ENCODE assay signal across 10 mouse cellular contexts in genomic region chr14:58018869-58019268, GRCm38 (mm10). TPM values are rescaled to one million over a fixed set of nuclear protein-coding genes. Genes with fewer than 3 reads are reported as not detected.
DNase-seq lines count a peak whose midpoint lies in the region; ATAC-seq and TF ChIP-seq lines count a peak whose summit lies in the region.
"Had no signal": no experiment of that assay in that cellular context is flagged by ENCODE, and none has a peak within 500 bp of the region (broad histone marks: within the 10 kb centered on the region; RNA-seq: fewer than 3 reads in every experiment).

No protein-coding gene starts in this region.

- no peak overlapping the region for H3K4me3 ChIP-seq in gastrocnemius, adult 2 months
- H3K4me3 ChIP-seq in kidney, postnatal 0 days (replicated peaks; ENCODE audit: low read depth, low read length), result no peak overlapping the region
- no peak overlapping the region for H3K4me3 ChIP-seq in forebrain, embryonic 13.5 days
- H3K4me3 ChIP-seq: intestine, embryonic 15.5 days; megakaryocyte, embryonic 14.5 days had no signal

- H3K4me1 ChIP-seq in kidney, postnatal 0 days (replicated peaks; ENCODE audit: insufficient read depth, low read length), result no peaks in the 10 kb centered on the region
- H3K4me1 ChIP-seq in forebrain, embryonic 13.5 days, result no peaks in the 10 kb centered on the region
- H3K4me1 ChIP-seq: intestine, embryonic 15.5 days; megakaryocyte, embryonic 14.5 days had no signal

- TF ChIP-seq CTCF in gastrocnemius, adult 2 months (IDR thresholded peaks at IDR 0.05), result peak; percentile 48
- peak; percentile 88 for TF ChIP-seq CTCF in kidney, postnatal 0 days (IDR thresholded peaks at IDR 0.05; ENCODE audit: low read depth)

- no peaks in the 10 kb centered on the region for H3K36me3 ChIP-seq in kidney, postnatal 0 days (ENCODE audit: insufficient read depth, low read length)
- no peaks in the 10 kb centered on the region for H3K36me3 ChIP-seq in forebrain, embryonic 13.5 days (ENCODE audit: poor library complexity, severe bottlenecking)
- H3K36me3 ChIP-seq: intestine, embryonic 15.5 days had no signal

- H3K27ac ChIP-seq in gastrocnemius, adult 2 months, result no peak overlapping the region
- no peak overlapping the region for H3K27ac ChIP-seq in kidney, postnatal 0 days
- H3K27ac ChIP-seq in forebrain, embryonic 13.5 days, result no peak overlapping the region
- H3K27ac ChIP-seq: intestine, embryonic 15.5 days had no signal

- no peaks in the 10 kb centered on the region for H3K27me3 ChIP-seq in kidney, postnatal 0 days (ENCODE audit: insufficient read depth, low read length)
- no peaks in the 10 kb centered on the region for H3K27me3 ChIP-seq in forebrain, embryonic 13.5 days
- H3K27me3 ChIP-seq: intestine, embryonic 15.5 days had no signal

- ATAC-seq in kidney, postnatal 0 days (replicated peaks; ENCODE audit: low FRiP score, low read depth), result no peak
- ATAC-seq in megakaryocyte, adult 5-6 weeks (ENCODE audit: poor library complexity, severe bottlenecking), result no peak
- ATAC-seq in forebrain, embryonic 13.5 days, result no peak
- no peak for ATAC-seq in erythroblast, adult 5-6 weeks (replicated peaks; ENCODE audit: low FRiP score, poor library complexity, severe bottlenecking)
- ATAC-seq: intestine, embryonic 15.5 days had no signal

- DNase-seq in gastrocnemius, adult 2 months, result no peak
- no peak for DNase-seq in gastrocnemius, adult 8-10 months (ENCODE audit: low spot score in 2 of 2)
- DNase-seq in thymus, postnatal 4 days, result peak; percentile 21
- DNase-seq in thymus, adult 18-20 months, result no peak
- peak; percentile 69 for DNase-seq in kidney, postnatal 0 days (ENCODE audit: low spot score)

- H3K9ac ChIP-seq in kidney, postnatal 0 days (ENCODE audit: low read depth, low read length), result no peak overlapping the region
- no peak overlapping the region for H3K9ac ChIP-seq in forebrain, embryonic 13.5 days
- H3K9ac ChIP-seq: intestine, embryonic 15.5 days had no signal

- intact Hi-C loops in gastrocnemius, adult 2 months (cut with DNase I), result no loop called here

- H3K4me2 ChIP-seq in kidney, postnatal 0 days (ENCODE audit: low read length), result no peak overlapping the region
- H3K4me2 ChIP-seq in forebrain, embryonic 13.5 days, result no peak overlapping the region
- H3K4me2 ChIP-seq: intestine, embryonic 15.5 days had no signal

- H3K9me3 ChIP-seq in kidney, postnatal 0 days (replicated peaks; ENCODE audit: low read length), result no peaks in the 10 kb centered on the region
- no peaks in the 10 kb centered on the region for H3K9me3 ChIP-seq in forebrain, embryonic 13.5 days (replicated peaks)
- H3K9me3 ChIP-seq: intestine, embryonic 15.5 days had no signal

- WGBS in kidney, postnatal 0 days, result 41% methylated on average over 2 of the region's 2 CpGs
- 43% methylated on average over 2 of the region's 2 CpGs for WGBS in forebrain, embryonic 13.5 days

RNA-seq across cellular contexts. Expression of gene Micu2, which starts 19.8 kb away (rescaled TPM):
- 10 to 100 TPM; 29.1 to 45.9 TPM for total RNA-seq in gastrocnemius, adult 2 months (2021)
- 10 to 100 TPM; 38.7 to 43.9 (median 41.0) TPM for total RNA-seq in gastrocnemius, adult 8-10 months (2022)
- 84.4 and 87.0 TPM in 2 replicates for polyA plus RNA-seq in kidney, postnatal 0 days (2015; fragmentation: Nextera tagmentation; extraction: Ambion mirVana)
- total RNA-seq in megakaryocyte, adult 5-6 weeks (2015), result 39.4 and 41.9 TPM in 2 replicates
- 80.7 and 97.5 TPM in 2 replicates for total RNA-seq in megakaryocyte, adult 5-6 weeks (2017)
- polyA plus RNA-seq in forebrain, embryonic 13.5 days (2015; fragmentation: Nextera tagmentation; extraction: Ambion mirVana), result 64.2 and 69.1 TPM in 2 replicates
- 13.8 and 15.7 TPM in 2 replicates for total RNA-seq in erythroblast, adult 5-6 weeks (2015; ENCODE audit: low replicate concordance)
- 38.3 and 41.3 TPM in 2 replicates for total RNA-seq in erythroblast, adult 5-6 weeks (2017; ENCODE audit: low replicate concordance)

RNA-seq across cellular contexts. Expression of gene Fgf9, which starts 51.5 kb away (rescaled TPM):
- 1 to 10 TPM; 1.3 to 2.8 TPM for total RNA-seq in gastrocnemius, adult 2 months (2021)
- total RNA-seq in gastrocnemius, adult 8-10 months (2022), result 1 to 10 TPM; 1.5 to 1.9 (median 1.8) TPM
- 15.3 and 16.3 TPM in 2 replicates for polyA plus RNA-seq in kidney, postnatal 0 days (2015; fragmentation: Nextera tagmentation; extraction: Ambion mirVana)
- not detected in 2 replicates for total RNA-seq in megakaryocyte, adult 5-6 weeks (2015)
- total RNA-seq in megakaryocyte, adult 5-6 weeks (2017), result not detected in 2 replicates
- 3.3 and 4.3 TPM in 2 replicates for polyA plus RNA-seq in forebrain, embryonic 13.5 days (2015; fragmentation: Nextera tagmentation; extraction: Ambion mirVana)
- not detected in 2 replicates for total RNA-seq in erythroblast, adult 5-6 weeks (2015; ENCODE audit: low replicate concordance)
- not detected in 2 replicates for total RNA-seq in erythroblast, adult 5-6 weeks (2017; ENCODE audit: low replicate concordance)

Comparison
In these comparisons a context has a peak if more than half of its experiments do, and no peak if none do; other contexts are left out.
1. DNase-seq: peak in thymus, postnatal 4 days (single experiment) and kidney, postnatal 0 days (single experiment); none in gastrocnemius, adult 2 months (single experiment), gastrocnemius, adult 8-10 months (0 of 2) and thymus, adult 18-20 months (0 of 2).